Mouse (Mus musculus) lung, postnatal 0 days (tissue): ENCODE measurements around the gene Thbs4. TPM values are rescaled to one million over a fixed set of nuclear protein-coding genes. Genes with fewer than 3 reads are reported as not detected.

ENCODE experiments used
- ATAC-seq: fragments of 200-750 bp; cut with Nextera tagmentation; 2 replicates; pipeline ENCODE4 v1.8.0; 2017; ENCODE audit warnings: moderate library complexity
- DNase-seq: peaks from one replicate; pipeline ENCODE4 v3.0.0-alpha.2; 2016; ENCODE audit warnings: low spot score
- H3K27ac ChIP-seq: fragments of 300-500 bp; sonication (generic); 2 replicates; pipeline ENCODE4 v1.5.1; 2014; ENCODE audit warnings: antibody characterized with exemption, mild to moderate bottlenecking, low read length, mixed read lengths
- H3K27me3 ChIP-seq: fragments of 300-500 bp; sonication (generic); replicated peaks from 2 replicates; pipeline ENCODE4 v1.6.1; 2014; ENCODE audit warnings: low read length, mixed read lengths; ENCODE audit not compliant: insufficient read depth
- H3K36me3 ChIP-seq: fragments of 300-500 bp; sonication (generic); 2 replicates; pipeline ENCODE4 v1.6.1; 2014; ENCODE audit warnings: low read length, mixed read lengths; ENCODE audit not compliant: insufficient read depth
- H3K4me1 ChIP-seq: fragments of 300-500 bp; sonication (generic); 2 replicates; pipeline ENCODE4 v1.6.1; 2014; ENCODE audit warnings: antibody characterized with exemption, low read depth, low read length, mixed read lengths; ENCODE audit not compliant: insufficient read depth
- H3K4me2 ChIP-seq: fragments of 300-500 bp; sonication (generic); replicated peaks from 2 replicates; pipeline ENCODE4 v1.6.1; 2014; ENCODE audit warnings: low read depth, mild to moderate bottlenecking, low read length, moderate library complexity, mixed read lengths
- H3K4me3 ChIP-seq: fragments of 300-500 bp; sonication (generic); 2 replicates; pipeline ENCODE4 v1.5.1; 2014; ENCODE audit warnings: low read depth, low read length
- H3K9ac ChIP-seq: fragments of 300-500 bp; sonication (generic); replicated peaks from 2 replicates; pipeline ENCODE4 v1.6.1; 2014; ENCODE audit warnings: low read depth, mild to moderate bottlenecking
- H3K9me3 ChIP-seq: fragments of 300-500 bp; sonication (generic); 2 replicates; pipeline ENCODE4 v1.6.1; 2016; ENCODE audit warnings: low read length, mixed read lengths
- CTCF ChIP-seq: IDR thresholded peaks from 2 replicates; pipeline ENCODE4 v1.5.1; 2016; ENCODE audit warnings: antibody characterized with exemption, mild to moderate bottlenecking
- EP300 ChIP-seq: IDR thresholded peaks from 2 replicates; pipeline ENCODE4 v1.6.1; 2016; ENCODE audit warnings: antibody characterized with exemption, mild to moderate bottlenecking, control low read depth
- WGBS: fragments of 180-500 bp; shearing (Covaris S2); extraction: QIAGEN DNeasy Blood & Tissue Kit; methylation state at CpG from one replicate; pipeline ENCODE4 v1.1.7; 2014; 5-methylcytosine and 5-hydroxymethylcytosine counted together
- polyA plus RNA-seq: library from polyadenylated mRNA; unstranded; fragments of >200 nt; fragmentation: Nextera tagmentation; extraction: Ambion mirVana; gene quantifications from 2 replicates; pipeline ENCODE4 v1.2.1, GENCODE M21; 2015

Gene Thbs4
- polyA plus RNA-seq, 1 experiment from 2014 or later = 0.76 TPM

GRCm38 (mm10) chr13:92807849-92808248 is 13.2 kb upstream of the Thbs4 start:
- TF ChIP-seq EP300 (no peak), CTCF (no peak)
- Histone ChIP-seq H3K9me3 (no peaks in the 10 kb centered on the region), H3K9ac (no peak overlapping the region), H3K36me3 (no peaks in the 10 kb centered on the region), H3K27ac (no peak overlapping the region), H3K27me3 (no peaks in the 10 kb centered on the region), H3K4me2 (no peak overlapping the region), H3K4me3 (no peak overlapping the region), H3K4me1 (no peaks in the 10 kb centered on the region)
- DNase-seq (no peak), ATAC-seq (no peak)
- WGBS = 85% methylated on average over 3 of the region's 3 CpGs

- Histone ChIP-seq H3K27ac (no peak overlapping the region), H3K27me3 (no peaks in the 10 kb centered on the region), H3K9me3 (no peaks in the 10 kb centered on the region), H3K36me3 (no peaks in the 10 kb centered on the region), H3K4me2 (no peak overlapping the region), H3K9ac (no peak overlapping the region), H3K4me1 (no peaks in the 10 kb centered on the region), H3K4me3 (no peak overlapping the region)
- DNase-seq (no peak), ATAC-seq (no peak)
- TF ChIP-seq EP300 = no peak
- TF ChIP-seq CTCF = no peak
Measured at GRCm38 (mm10) chr13:92806785-92807184, 12.2 kb upstream of the Thbs4 start.

- Histone ChIP-seq H3K27me3 (0 out of 2 replicates have a peak, but pooled peaks cover 3% of the 10 kb centered on the region), H3K27ac (no peak overlapping the region), H3K4me3 (no peak overlapping the region), H3K4me1 (no peaks in the 10 kb centered on the region), H3K9ac (no peak overlapping the region), H3K36me3 (no peaks in the 10 kb centered on the region), H3K4me2 (no peak overlapping the region), H3K9me3 (no peaks in the 10 kb centered on the region)
- TF ChIP-seq EP300 (no peak), CTCF (no peak)
- ATAC-seq (no peak), DNase-seq (no peak)
- WGBS = 54% methylated on average over 7 of the region's 7 CpGs
Measured at GRCm38 (mm10) chr13:92799306-92799925, 4.8 kb upstream of the Thbs4 start.

- ATAC-seq (no peak), DNase-seq (no peak)
- TF ChIP-seq CTCF = no peak
- no peak for TF ChIP-seq EP300
- Histone ChIP-seq H3K36me3 (no peaks in the 10 kb centered on the region), H3K9ac (no peak overlapping the region), H3K9me3 (no peaks in the 10 kb centered on the region), H3K4me3 (no peak overlapping the region), H3K4me1 (no peaks in the 10 kb centered on the region), H3K27ac (no peak overlapping the region), H3K27me3 (peaks cover 7% of the 10 kb centered on the region; the same call in 1 of the 2 replicates), H3K4me2 (no peak overlapping the region)
- WGBS = 46% methylated on average over 2 of the region's 2 CpGs
Measured at GRCm38 (mm10) chr13:92798830-92799229, 4.2 kb upstream of the Thbs4 start.

- 70% methylated on average over 8 of the region's 8 CpGs for WGBS
- TF ChIP-seq CTCF = no peak
- no peak for TF ChIP-seq EP300
- H3K9me3 ChIP-seq = no peaks in the 10 kb centered on the region
- ATAC-seq (no peak), DNase-seq (no peak)
- no peak overlapping the region for H3K9ac ChIP-seq
- H3K27me3 ChIP-seq = peaks cover 7% of the 10 kb centered on the region; the same call in 1 of the 2 replicates
- H3K4me1 ChIP-seq = no peaks in the 10 kb centered on the region
- H3K4me3 ChIP-seq = no peak overlapping the region
- H3K36me3 ChIP-seq = no peaks in the 10 kb centered on the region
- no peak overlapping the region for H3K27ac ChIP-seq
- no peak overlapping the region for H3K4me2 ChIP-seq
Measured at GRCm38 (mm10) chr13:92793636-92794035, 982 bp downstream of the Thbs4 start.

- peaks cover 7% of the 10 kb centered on the region; the same call in 1 of the 2 replicates for H3K27me3 ChIP-seq
- 66% methylated on average over 7 of the region's 7 CpGs for WGBS
- no peak overlapping the region for H3K9ac ChIP-seq
- H3K36me3 ChIP-seq = no peaks in the 10 kb centered on the region
- H3K4me3 ChIP-seq = no peak overlapping the region
- no peak overlapping the region for H3K27ac ChIP-seq
- ATAC-seq = no peak
- DNase-seq = no peak
- TF ChIP-seq CTCF (no peak), EP300 (no peak)
- H3K4me2 ChIP-seq = no peak overlapping the region
- H3K4me1 ChIP-seq = no peaks in the 10 kb centered on the region
- H3K9me3 ChIP-seq = no peaks in the 10 kb centered on the region
Measured at GRCm38 (mm10) chr13:92791474-92791873, 3.1 kb downstream of the Thbs4 start.

- Histone ChIP-seq H3K4me3 (no peak overlapping the region), H3K27ac (no peak overlapping the region), H3K36me3 (no peaks in the 10 kb centered on the region), H3K27me3 (no peaks in the 10 kb centered on the region), H3K4me1 (no peaks in the 10 kb centered on the region), H3K9me3 (no peaks in the 10 kb centered on the region), H3K9ac (no peak overlapping the region), H3K4me2 (no peak overlapping the region)
- DNase-seq = no peak
- WGBS = 87% methylated on average over 3 of the region's 3 CpGs
- TF ChIP-seq EP300 (no peak), CTCF (no peak)
- no peak for ATAC-seq
Measured at GRCm38 (mm10) chr13:92784311-92784710, 10.3 kb downstream of the Thbs4 start.
